Mouse (Mus musculus): Measurements from ENCODE around the gene Cdkn1a.
A peak's percentile ranks its signal among the peaks of the same experiment; 100 is the strongest.

Gene Cdkn1a

DNA sequence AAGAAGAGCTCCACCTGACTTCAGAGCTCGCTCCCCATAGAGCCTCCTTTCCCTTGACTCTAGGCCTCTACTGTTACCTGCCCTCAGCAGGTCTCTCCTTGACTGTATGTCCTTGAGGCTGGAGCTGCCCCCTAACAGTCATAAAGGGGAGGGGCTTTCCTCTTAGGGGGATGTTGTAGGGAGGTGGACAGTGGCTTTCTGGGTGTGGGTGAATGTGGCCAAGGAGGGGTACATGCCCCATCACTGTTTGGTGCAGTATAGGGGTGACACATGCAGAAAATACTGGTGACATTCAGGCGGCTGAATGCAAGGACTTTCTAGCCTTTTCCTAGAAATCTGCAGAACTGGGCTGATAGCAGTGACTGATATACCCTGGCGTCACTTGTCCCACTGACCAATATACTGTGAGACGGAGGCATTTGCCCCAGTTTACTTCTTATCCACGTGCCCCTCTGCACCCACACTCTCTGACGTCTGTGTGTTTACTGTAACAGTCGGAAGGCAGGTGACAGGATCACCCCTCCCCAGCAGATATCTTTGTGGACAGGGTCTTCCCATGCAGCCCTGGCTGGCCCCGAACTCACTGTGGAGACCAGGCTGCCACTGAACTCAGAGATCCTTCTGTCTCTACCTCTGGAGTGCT lies 26.4 kb downstream of the Cdkn1a start:
- no peak for DNase-seq (ENCODE audit: low spot score)

DNA sequence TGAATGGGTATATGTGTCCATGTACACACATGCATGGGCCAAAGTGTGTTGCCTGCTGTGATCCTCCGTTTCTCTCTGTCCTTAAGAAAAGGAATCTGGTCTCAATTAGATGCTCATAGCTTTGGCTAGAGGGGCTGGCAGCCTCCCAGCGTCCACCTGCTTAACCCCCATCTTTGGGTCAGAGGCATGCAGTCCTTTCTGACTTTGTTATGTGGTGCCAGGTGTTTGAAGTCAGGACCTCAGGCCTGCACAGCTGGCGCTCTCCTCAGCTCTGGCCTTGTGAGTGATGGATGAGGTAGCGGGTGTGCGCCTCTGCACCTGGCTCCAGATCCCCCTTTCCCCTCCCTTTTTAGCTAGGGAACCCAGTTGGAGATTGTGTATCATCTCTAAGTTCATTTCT lies 27.3 kb downstream of the Cdkn1a start:
- no peak for DNase-seq (ENCODE audit: low spot score)

DNA sequence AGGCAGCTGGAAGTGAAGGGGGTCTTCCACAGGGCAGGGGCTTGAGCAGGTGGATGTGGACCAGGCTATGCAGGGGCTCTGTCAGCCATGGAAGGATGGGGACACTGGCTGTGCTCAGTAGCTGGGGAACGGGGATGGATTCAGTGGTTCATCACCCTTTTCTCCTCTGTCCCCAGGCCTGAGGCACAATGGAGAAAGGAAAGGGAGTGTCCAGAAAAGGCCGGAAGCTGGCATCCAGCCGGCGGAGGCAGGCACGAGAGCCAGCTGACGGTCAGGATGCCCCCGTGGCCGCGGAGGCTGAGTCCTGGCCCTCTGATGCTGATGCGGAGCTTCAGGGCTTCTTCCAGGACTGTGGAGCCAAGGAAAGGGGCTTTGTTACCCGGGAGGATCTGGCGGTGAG lies 29.9 kb downstream of the Cdkn1a start:
- DNase-seq (ENCODE audit: low spot score), result peak; percentile 58

DNA sequence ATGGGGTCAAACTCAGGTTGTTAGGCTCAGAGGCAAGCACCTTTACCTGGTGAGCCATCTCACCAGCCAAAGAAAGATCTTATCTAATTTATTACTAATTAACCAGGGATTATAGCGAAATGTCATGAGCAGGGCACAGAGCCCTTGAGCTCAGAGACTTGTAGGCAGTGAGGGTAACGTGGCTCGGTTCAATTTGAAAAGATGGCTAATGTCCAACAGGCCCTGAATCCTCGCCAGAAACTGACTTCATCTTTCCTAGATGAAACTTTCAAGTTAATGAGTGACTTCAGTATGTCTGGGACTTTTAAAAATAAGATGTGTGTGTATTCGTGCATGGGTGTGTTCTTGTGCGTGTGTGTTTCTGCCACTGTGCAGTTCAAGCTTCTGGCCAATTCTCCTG lies 32.0 kb downstream of the Cdkn1a start:
- DNase-seq (ENCODE audit: low spot score), result no peak

DNA sequence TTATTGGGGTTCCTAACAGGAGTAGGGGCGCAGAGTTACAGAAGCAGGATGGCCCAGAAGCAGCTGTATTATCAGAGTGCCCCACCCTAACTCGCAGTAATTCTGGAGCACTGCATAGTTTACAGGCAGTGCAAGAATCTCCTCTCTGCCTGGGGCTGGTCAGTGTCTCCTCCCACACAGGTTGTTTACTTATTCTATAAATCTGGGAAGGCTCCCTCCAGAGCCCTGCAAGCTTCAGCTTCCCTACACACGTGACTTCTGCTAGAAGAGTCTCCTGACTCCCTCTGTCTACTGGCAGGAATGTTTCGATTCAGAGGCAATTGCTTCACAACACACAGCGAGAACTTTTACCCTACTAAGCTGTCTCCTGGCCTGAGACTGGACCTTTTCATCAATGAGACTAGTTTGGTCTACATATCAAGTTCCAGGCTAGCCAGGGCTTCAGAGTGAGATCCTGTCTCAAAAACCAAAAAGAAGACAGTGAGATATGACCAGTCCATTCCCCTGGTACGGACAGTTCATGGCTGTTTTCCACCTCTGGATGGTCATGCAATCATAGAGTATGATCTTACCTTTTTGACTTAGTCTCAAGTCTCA lies 32.9 kb downstream of the Cdkn1a start:
- no peak for DNase-seq (ENCODE audit: low spot score)

DNA sequence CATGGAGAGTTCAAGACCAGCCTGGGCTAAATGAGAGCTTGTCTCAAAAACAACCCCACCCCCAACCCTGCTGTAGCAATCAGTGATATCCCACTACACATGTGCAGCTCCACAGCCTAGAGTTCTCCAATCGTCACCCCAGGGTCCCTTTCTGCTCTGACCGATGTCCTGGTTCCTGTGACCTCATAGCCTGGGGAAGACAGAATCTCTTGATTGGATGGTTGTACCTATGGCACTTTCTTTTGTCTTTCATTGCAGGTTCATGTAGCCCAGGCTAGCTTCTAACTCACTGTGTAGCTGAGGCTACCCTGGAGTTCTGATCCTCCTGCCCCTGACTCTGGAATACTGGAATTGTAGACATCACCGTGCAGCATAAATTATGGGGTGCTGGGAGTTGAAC lies 35.8 kb downstream of the Cdkn1a start:
- no peak for DNase-seq (ENCODE audit: low spot score)

DNA sequence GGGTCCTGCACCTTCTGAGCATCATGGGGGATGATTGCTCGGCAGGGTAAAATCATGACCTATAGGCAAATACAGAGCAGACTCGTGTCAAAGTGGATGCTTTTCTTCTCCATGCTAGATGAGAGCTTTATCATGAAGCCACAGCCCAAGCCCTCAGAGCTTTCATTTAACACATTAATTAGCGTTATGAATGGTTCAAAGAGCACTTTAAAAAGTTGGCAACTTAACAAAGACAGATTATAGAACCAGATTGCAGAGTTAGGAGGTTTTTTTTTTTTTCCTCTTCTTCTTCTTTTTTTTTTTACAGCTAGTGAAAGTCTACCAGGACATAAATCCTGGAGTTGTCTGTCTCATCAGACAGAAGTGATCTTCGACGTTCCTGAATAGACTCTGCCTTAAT lies 38.6 kb downstream of the Cdkn1a start:
- DNase-seq (ENCODE audit: low spot score), result no peak

DNA sequence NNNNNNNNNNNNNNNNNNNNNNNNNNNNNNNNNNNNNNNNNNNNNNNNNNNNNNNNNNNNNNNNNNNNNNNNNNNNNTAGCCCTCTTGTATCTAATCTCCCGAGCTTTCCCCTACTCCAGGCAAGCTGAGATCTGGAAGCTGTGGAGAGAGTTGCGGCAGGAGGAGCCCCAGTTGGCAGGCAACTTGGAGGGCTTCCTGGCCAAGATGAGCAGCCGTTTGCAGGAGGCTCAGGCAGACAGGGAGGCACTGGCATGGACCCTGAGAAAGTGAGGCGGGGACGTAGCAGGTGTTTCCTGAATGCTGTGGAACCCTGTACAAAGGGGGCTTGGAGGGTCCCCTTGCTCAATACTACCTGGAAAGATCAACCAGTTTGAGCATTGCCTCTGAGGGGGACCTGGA lies 44.3 kb downstream of the Cdkn1a start:
- DNase-seq (ENCODE audit: low spot score), result no peak

DNA sequence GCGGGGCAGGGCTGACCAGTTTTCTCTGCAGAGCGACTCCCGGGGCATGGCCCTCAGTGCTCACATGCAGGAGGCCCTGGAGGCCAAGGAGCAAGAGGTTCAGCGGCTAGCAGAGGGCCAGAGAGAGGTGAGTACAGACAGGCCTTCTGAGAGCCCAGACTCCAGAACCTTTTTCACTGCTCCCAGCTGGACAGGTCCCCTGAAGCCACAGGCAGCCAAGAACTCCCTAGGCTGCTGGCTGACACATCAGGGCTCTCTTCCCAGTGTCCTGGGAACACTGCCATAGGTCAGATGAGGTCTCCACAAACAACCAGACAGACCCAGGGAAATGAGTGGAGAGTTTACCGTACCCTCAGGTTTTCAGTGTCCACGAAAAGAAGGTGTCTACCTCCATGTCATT lies 45.5 kb downstream of the Cdkn1a start:
- peak; percentile 67 for DNase-seq (ENCODE audit: low spot score)

DNA sequence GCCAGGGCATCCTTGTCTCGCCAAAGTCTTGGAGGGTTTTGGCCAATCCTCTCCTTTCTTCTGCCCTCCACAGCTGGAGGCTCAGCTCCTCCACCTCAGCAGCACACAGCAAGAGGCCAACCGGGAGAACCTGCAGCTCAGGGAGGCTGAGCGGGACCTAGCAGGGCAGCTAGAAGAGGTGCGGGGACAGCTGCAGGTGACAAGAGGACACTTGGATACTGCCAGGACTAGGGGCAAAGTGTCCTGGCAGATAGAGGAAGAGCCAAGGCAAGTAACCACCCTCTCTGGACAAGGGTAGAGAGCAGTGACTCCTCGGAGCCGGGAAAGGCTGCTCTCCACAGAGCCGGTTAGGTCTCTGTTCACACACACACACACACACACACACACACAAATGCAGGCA lies 47.1 kb downstream of the Cdkn1a start:
- DNase-seq (ENCODE audit: low spot score), result no peak

DNA sequence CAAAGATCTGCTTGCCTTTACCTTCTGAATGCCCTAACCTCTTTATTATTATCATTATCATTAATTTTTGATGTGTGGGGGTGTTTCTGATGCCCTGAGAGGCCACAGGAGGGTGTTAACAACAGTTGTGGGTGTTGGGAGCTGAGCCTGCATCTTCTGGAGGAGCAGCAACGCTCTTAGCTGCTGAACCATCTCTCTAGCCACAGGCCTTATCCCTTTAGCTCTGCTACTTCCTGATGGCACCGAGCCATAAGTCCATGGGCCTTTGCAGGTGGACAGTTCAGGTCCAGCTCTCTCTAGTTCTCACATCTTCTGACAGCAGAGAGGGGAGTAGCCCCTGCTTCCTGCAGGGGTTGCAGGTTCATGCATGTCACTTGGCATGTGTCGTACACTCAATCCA lies 50.8 kb downstream of the Cdkn1a start:
- DNase-seq (ENCODE audit: low spot score), result no peak

DNA sequence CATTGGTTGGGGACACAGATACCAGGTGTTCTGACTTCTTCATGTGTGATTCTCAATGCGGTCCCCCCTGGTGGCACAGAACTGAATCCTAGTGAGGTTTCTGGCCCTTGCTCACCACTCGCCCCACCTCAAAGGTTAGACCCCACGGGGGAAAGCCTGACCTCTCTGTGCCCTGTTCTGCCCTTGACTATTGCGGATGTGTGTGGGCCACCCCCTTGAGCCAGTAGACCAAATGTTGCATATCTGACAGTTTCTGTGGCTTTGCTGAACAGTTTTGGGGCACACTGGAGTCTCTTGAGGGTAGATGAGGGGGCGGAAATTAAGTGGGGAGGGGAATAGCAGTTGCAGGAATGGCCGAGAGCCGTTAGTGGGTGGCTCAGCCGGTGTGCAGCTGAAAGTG lies 52.5 kb downstream of the Cdkn1a start:
- DNase-seq (ENCODE audit: low spot score), result no peak

DNA sequence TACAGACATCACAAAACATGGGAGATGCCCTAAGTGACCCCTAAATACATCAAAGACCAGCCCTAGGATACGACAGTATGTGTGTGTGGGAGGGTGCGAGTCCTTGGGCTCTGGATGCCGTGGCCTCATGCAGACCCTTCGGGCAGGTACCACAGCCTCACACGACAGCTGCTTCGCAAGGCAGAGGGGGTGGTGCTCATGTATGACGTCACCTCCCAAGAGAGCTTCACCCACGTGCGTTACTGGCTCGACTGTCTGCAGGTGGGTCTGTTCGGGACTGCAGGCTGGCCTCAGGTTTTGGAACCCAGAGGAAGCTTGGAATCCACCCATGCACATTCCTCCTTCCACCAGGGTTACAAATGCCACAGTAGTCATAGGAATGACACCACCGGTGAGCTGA lies 54.3 kb downstream of the Cdkn1a start:
- no peak for DNase-seq (ENCODE audit: low spot score)

DNA sequence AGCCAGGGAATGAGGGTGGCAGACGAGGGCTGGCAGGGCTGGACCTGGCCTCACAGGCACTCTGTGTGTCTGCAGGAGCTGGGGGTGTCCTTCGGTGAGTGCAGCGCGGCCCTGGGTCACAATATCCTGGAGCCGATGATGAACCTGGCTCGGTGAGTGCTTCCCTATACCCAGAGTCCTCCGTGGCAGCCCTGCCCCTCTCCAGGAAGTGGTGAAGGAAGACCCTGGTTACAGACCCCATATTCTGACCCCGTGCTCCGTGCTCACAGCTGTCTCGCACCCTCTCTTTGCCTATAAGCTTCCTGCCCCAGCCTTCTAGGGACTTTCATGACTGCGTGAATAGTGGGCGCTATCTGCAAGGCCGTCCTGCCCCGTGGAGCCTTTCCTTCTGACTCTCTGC lies 56.5 kb downstream of the Cdkn1a start:
- no peak for DNase-seq (ENCODE audit: low spot score)

DNA sequence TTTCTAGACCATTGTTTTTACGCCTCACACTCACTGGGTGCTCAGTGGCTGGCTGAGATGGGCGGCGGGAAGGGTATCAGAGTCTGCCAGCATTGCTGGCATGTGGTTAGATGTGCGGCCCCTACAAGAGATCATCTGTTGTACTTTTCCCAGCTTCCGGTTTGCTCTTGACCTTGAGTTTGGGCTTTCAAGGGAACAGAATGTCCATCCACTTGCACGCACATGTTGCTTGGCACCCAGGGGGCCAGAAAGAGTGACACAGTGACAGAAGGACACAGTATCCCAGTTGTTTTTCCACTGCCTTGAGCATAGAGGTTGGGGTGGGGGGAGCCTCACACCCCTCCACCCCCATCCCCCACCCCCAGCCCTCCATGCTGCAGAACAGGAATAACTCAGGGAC lies 57.0 kb downstream of the Cdkn1a start:
- DNase-seq (ENCODE audit: low spot score), result no peak

DNA sequence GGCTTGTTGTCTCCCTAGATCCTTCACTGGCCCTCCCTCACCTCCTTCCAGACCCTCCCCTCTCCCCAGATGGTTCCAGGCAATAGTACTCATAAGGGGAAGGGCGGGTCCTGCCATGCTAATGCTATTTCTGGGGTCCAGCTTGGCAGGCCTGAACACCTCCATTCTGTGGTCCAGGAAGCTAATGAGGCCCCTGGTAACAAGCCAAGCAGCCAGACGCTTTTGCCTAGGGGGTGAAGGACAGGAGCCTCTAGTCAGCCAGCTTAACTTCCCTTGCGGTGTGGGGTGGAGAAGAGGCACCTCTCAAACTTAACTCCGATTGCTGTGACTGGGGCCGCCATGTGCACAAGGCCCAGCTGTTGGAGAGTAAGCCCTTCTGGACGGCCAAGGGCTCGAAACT lies 59.0 kb downstream of the Cdkn1a start:
- no peak for DNase-seq (ENCODE audit: low spot score)

Measured in ovary, postnatal 36 days (tissue).